Mouse (Mus musculus) splenic B cell, adult 2 months (primary cell): ENCODE measurements around the gene Adcy3.

Source experiments
- DNase-seq: peaks from one replicate; pipeline ENCODE4 v3.0.0-alpha.2; 2011; ENCODE audit warnings: low read depth, low spot score
- H3K27me3 ChIP-seq: 2 replicates; pipeline ENCODE4 v1.6.1; 2012; ENCODE audit warnings: mild to moderate bottlenecking, low read length, moderate library complexity, mixed read lengths; ENCODE audit not compliant: control insufficient read depth, poor library complexity, insufficient read depth, severe bottlenecking
- H3K36me3 ChIP-seq: 2 replicates; pipeline ENCODE4 v1.6.1; 2012; ENCODE audit warnings: mild to moderate bottlenecking, low read length, moderate library complexity, mixed read lengths; ENCODE audit not compliant: control insufficient read depth, poor library complexity, insufficient read depth, severe bottlenecking

The Adcy3 gene

DNA sequence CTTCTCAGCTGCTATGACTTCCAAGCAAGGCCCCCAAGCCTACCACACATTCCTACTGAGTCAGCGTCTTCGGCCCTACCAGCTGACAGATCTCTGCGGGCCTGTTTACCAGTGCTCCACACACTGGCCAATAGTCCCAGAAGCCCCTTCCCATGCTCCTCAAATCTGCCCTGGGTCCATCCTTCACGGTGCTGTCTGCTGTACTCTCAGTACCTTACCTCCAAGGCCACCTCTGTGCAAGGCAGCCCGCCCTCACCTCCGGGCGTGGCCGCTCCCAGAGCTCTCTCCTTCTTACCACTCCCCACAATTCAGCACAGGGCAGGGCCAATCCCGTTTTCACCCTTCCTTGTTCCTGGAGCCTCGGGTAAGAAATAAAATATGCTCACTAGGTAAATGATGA lies 112.8 kb downstream of the Adcy3 start:
- Histone ChIP-seq H3K27me3 (no peaks in the 10 kb centered on the region), H3K36me3 (peaks cover 11% of the 10 kb centered on the region; the same call in 1 of the 2 replicates)
- no peak for DNase-seq

DNA sequence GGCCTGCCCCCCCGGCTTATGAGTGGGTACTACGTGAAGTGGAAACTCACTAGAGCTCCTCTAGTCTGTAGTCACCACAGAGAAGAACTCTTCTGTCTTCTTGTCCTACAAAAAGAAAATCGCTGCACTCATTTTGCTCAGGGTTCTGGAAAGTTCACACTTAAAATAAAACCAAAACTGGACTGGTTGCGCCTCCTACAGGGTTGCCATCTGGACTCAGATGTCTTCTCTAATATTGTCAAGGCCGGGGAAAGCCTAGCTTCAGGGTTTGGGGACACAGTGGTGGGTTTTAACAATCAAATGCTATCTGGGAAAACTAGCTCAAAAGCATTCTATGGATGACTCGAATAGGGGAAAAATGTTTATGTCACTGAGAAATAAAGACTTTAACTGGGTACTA lies 116.9 kb downstream of the Adcy3 start:
- Histone ChIP-seq H3K27me3 (no peaks in the 10 kb centered on the region), H3K36me3 (peaks cover 14% of the 10 kb centered on the region; the same call in 1 of the 2 replicates)
- no peak for DNase-seq

DNA sequence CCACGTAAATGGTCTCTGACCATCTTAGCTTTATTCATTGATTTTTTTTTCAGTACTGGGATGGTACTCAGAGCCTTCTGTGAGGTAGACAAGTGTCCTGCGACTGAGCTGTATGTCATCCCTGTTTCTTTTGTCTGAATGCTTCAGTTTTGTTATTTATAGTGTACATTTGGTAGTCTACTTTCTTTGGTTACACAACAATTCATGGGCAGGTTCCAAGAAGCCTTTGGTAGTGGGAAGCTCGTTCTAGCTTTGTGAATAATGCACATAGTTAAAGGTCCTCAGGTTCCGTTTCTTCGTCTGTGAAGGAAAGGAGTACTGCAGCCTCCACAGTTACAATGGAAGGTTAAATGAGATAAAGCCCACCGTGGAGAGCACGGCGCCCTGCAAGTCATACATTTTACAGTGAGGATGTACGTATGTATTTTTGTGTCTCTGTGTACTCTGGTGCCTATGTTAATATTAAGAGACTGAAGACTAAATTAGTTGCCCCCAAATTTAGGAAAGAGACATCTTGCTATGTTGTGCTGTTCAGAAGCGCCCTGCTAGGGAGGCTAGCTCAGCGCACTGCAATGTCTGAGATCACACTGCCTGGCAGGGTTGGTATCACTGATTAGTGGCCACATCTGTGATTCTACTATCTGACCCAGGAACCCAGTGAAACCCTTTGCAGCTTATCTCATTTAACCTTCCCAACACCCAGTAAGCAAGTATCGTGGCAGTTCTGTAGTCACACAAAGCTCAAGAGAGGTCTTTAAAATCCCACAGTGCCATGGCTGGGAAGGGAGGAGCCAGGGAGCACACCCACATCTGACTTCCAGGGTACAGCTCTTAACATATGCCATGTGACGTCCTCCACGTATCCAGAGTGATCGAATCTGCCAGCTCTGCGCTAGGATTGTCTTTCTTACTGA lies 120.1 kb downstream of the Adcy3 start:
- DNase-seq: no peak
- Histone ChIP-seq H3K36me3 (peaks cover 5% of the 10 kb centered on the region; the same call in 1 of the 2 replicates), H3K27me3 (no peaks in the 10 kb centered on the region)
